Mouse (Mus musculus): Measurements from ENCODE around the gene Immp2l. TPM values are rescaled to one million over a fixed set of nuclear protein-coding genes. Genes with fewer than 3 reads are reported as not detected.

Gene Immp2l
- total and polyA plus RNA-seq, 3 experiments, result 20.1 to 30.3 (median 23.1) TPM

- H3K27ac ChIP-seq, result no peak overlapping the region
- H3K4me3 ChIP-seq, result no peak overlapping the region
- H3K36me3 ChIP-seq (ENCODE audit: control insufficient read depth, insufficient read depth, low read length), result no peaks in the 10 kb centered on the region
- H3K4me1 ChIP-seq (ENCODE audit: control insufficient read depth, insufficient read depth, low read length), result no peaks in the 10 kb centered on the region
- no peaks in the 10 kb centered on the region for H3K27me3 ChIP-seq (ENCODE audit: control insufficient read depth, insufficient read depth, low read length)
- WGBS, result 87% methylated on average over 5 of the region's 5 CpGs
- H3K9ac ChIP-seq (ENCODE audit: low read depth, low read length), result no peak overlapping the region
- no peaks in the 10 kb centered on the region for H3K79me2 ChIP-seq (replicated peaks; ENCODE audit: control insufficient read depth, insufficient read depth, low read length)
- no peak for DNase-seq
- intact Hi-C loops (cut with DNase I), result no loop called here
- no peak for TF ChIP-seq POLR2A (IDR thresholded peaks at IDR 0.05; ENCODE audit: insufficient read depth, low read depth, low read length)
- TF ChIP-seq EP300 (IDR thresholded peaks at IDR 0.05; ENCODE audit: insufficient read depth, low read depth, low read length), result no peak
- TF ChIP-seq CTCF (IDR thresholded peaks at IDR 0.05), result no peak
Observed at GRCm38 (mm10) chr12:41039834-41040233, 15.9 kb downstream of the Immp2l start.

- Histone ChIP-seq H3K9ac (ENCODE audit: low read depth, low read length) (no peak overlapping the region), H3K27ac (no peak overlapping the region), H3K27me3 (ENCODE audit: control insufficient read depth, insufficient read depth, low read length) (no peaks in the 10 kb centered on the region), H3K79me2 (replicated peaks; ENCODE audit: control insufficient read depth, insufficient read depth, low read length) (no peaks in the 10 kb centered on the region), H3K36me3 (ENCODE audit: control insufficient read depth, insufficient read depth, low read length) (no peaks in the 10 kb centered on the region), H3K4me3 (no peak overlapping the region), H3K4me1 (ENCODE audit: control insufficient read depth, insufficient read depth, low read length) (no peaks in the 10 kb centered on the region)
- intact Hi-C loops (cut with DNase I), result no loop called here
- 60% methylated on average over 2 of the region's 2 CpGs for WGBS
- no peak for DNase-seq
- TF ChIP-seq POLR2A (IDR thresholded peaks at IDR 0.05; ENCODE audit: insufficient read depth, low read depth, low read length) (no peak), CTCF (IDR thresholded peaks at IDR 0.05) (no peak), EP300 (IDR thresholded peaks at IDR 0.05; ENCODE audit: insufficient read depth, low read depth, low read length) (no peak)
Observed at GRCm38 (mm10) chr12:41041737-41042136, 17.8 kb downstream of the Immp2l start.

- no peaks in the 10 kb centered on the region for H3K36me3 ChIP-seq (ENCODE audit: control insufficient read depth, insufficient read depth, low read length)
- H3K4me1 ChIP-seq (ENCODE audit: control insufficient read depth, insufficient read depth, low read length), result no peaks in the 10 kb centered on the region
- no peak overlapping the region for H3K9ac ChIP-seq (ENCODE audit: low read depth, low read length)
- H3K27me3 ChIP-seq (ENCODE audit: control insufficient read depth, insufficient read depth, low read length), result no peaks in the 10 kb centered on the region
- no peaks in the 10 kb centered on the region for H3K79me2 ChIP-seq (replicated peaks; ENCODE audit: control insufficient read depth, insufficient read depth, low read length)
- WGBS, result 85% methylated on average over 12 of the region's 12 CpGs
- no peak for DNase-seq
- no peak for TF ChIP-seq EP300 (IDR thresholded peaks at IDR 0.05; ENCODE audit: insufficient read depth, low read depth, low read length)
- no peak overlapping the region for H3K4me3 ChIP-seq
- H3K27ac ChIP-seq, result no peak overlapping the region
- intact Hi-C loops (cut with DNase I), result no loop called here
Observed at GRCm38 (mm10) chr12:41044493-41045132, 20.7 kb downstream of the Immp2l start.

- no peak overlapping the region for H3K4me3 ChIP-seq
- H3K9ac ChIP-seq (ENCODE audit: low read depth, low read length), result no peak overlapping the region
Observed at GRCm38 (mm10) chr12:41047085-41047766, 23.3 kb downstream of the Immp2l start.

GRCm38 (mm10) chr12:41050945-41051344 is 27.1 kb downstream of the Immp2l start:
- DNase-seq, result no peak
- intact Hi-C loops (cut with DNase I), result no loop called here
- H3K79me2 ChIP-seq (replicated peaks; ENCODE audit: control insufficient read depth, insufficient read depth, low read length), result no peaks in the 10 kb centered on the region
- no peak overlapping the region for H3K9ac ChIP-seq (ENCODE audit: low read depth, low read length)
- no peak overlapping the region for H3K27ac ChIP-seq
- H3K4me1 ChIP-seq (ENCODE audit: control insufficient read depth, insufficient read depth, low read length), result no peaks in the 10 kb centered on the region
- H3K27me3 ChIP-seq (ENCODE audit: control insufficient read depth, insufficient read depth, low read length), result no peaks in the 10 kb centered on the region
- 70% methylated on average over 5 of the region's 5 CpGs for WGBS
- H3K36me3 ChIP-seq (ENCODE audit: control insufficient read depth, insufficient read depth, low read length), result no peaks in the 10 kb centered on the region
- TF ChIP-seq CTCF (IDR thresholded peaks at IDR 0.05) (no peak), POLR2A (IDR thresholded peaks at IDR 0.05; ENCODE audit: insufficient read depth, low read depth, low read length) (no peak), EP300 (IDR thresholded peaks at IDR 0.05; ENCODE audit: insufficient read depth, low read depth, low read length) (no peak)
- H3K4me3 ChIP-seq, result no peak overlapping the region

More at GRCm38 (mm10) chr12:41047085-41047766, 23.3 kb downstream of the Immp2l start:
- Histone ChIP-seq H3K27ac (no peak overlapping the region), H3K27me3 (ENCODE audit: control insufficient read depth, insufficient read depth, low read length) (no peaks in the 10 kb centered on the region), H3K36me3 (ENCODE audit: control insufficient read depth, insufficient read depth, low read length) (no peaks in the 10 kb centered on the region), H3K79me2 (replicated peaks; ENCODE audit: control insufficient read depth, insufficient read depth, low read length) (no peaks in the 10 kb centered on the region), H3K4me1 (ENCODE audit: control insufficient read depth, insufficient read depth, low read length) (no peaks in the 10 kb centered on the region)
- intact Hi-C loops (cut with DNase I), result no loop called here
- WGBS, result 88% methylated on average over 12 of the region's 12 CpGs
- TF ChIP-seq EP300 (IDR thresholded peaks at IDR 0.05; ENCODE audit: insufficient read depth, low read depth, low read length), result no peak
- no peak for TF ChIP-seq POLR2A (IDR thresholded peaks at IDR 0.05; ENCODE audit: insufficient read depth, low read depth, low read length)
- no peak for TF ChIP-seq CTCF (IDR thresholded peaks at IDR 0.05)
- no peak for DNase-seq

GRCm38 (mm10) chr12:41052897-41053296 is 29.0 kb downstream of the Immp2l start:
- WGBS, result 73% methylated on average over 3 of the region's 3 CpGs
- intact Hi-C loops (cut with DNase I), result no loop called here
- H3K36me3 ChIP-seq (ENCODE audit: control insufficient read depth, insufficient read depth, low read length), result no peaks in the 10 kb centered on the region

More at GRCm38 (mm10) chr12:41052897-41053296, 29.0 kb downstream of the Immp2l start:
- no peak for DNase-seq
- no peak for TF ChIP-seq CTCF (IDR thresholded peaks at IDR 0.05)
- TF ChIP-seq EP300 (IDR thresholded peaks at IDR 0.05; ENCODE audit: insufficient read depth, low read depth, low read length), result no peak
- no peak for TF ChIP-seq POLR2A (IDR thresholded peaks at IDR 0.05; ENCODE audit: insufficient read depth, low read depth, low read length)
- no peaks in the 10 kb centered on the region for H3K27me3 ChIP-seq (ENCODE audit: control insufficient read depth, insufficient read depth, low read length)
- H3K4me1 ChIP-seq (ENCODE audit: control insufficient read depth, insufficient read depth, low read length), result no peaks in the 10 kb centered on the region
- no peak overlapping the region for H3K27ac ChIP-seq
- H3K9ac ChIP-seq (ENCODE audit: low read depth, low read length), result no peak overlapping the region
- H3K4me3 ChIP-seq, result no peak overlapping the region
- H3K79me2 ChIP-seq (replicated peaks; ENCODE audit: control insufficient read depth, insufficient read depth, low read length), result no peaks in the 10 kb centered on the region

Data from heart, adult 2 months (tissue).